Mouse (Mus musculus): ENCODE data around the gene 2900026A02Rik.

GRCm38 (mm10) chr5:113160320-113160719, 60.7 kb downstream of the 2900026A02Rik start:
- TF ChIP-seq CTCF (IDR thresholded peaks at IDR 0.05) (no peak), POLR2A (IDR thresholded peaks at IDR 0.05; ENCODE audit: insufficient read depth, low read depth, low read length) (no peak), EP300 (IDR thresholded peaks at IDR 0.05; ENCODE audit: insufficient read depth, low read depth, low read length) (no peak)

Measured in heart, adult 2 months (tissue).